Mouse (Mus musculus) hindbrain, embryonic 15.5 days (tissue): ENCODE measurements around the gene Gpx2. TPM values are rescaled to one million over a fixed set of nuclear protein-coding genes. Genes with fewer than 3 reads are reported as not detected.
"Not testable (repeated sequence)": the region's sequence is repeated elsewhere in the genome, so short reads cannot be mapped to it uniquely, and the experiment has no call there.

Experiments used
- ATAC-seq: fragments of 200-750 bp; cut with Nextera tagmentation; 2 replicates; pipeline ENCODE4 v1.8.0; 2017; ENCODE audit warnings: low read depth, moderate number of reproducible peaks, moderate TSS enrichment; ENCODE audit not compliant: low FRiP score
- H3K27ac ChIP-seq: fragments of 300-500 bp; sonication (generic); replicated peaks from 2 replicates; pipeline ENCODE4 v1.5.1; 2015; ENCODE audit warnings: mild to moderate bottlenecking, inconsistent platforms
- H3K27me3 ChIP-seq: fragments of 300-500 bp; sonication (generic); 2 replicates; pipeline ENCODE4 v1.6.1; 2015; ENCODE audit warnings: control low read depth, inconsistent platforms
- H3K36me3 ChIP-seq: fragments of 300-500 bp; sonication (generic); 2 replicates; pipeline ENCODE4 v1.6.1; 2015; ENCODE audit warnings: control low read depth, inconsistent platforms
- H3K4me1 ChIP-seq: fragments of 300-500 bp; sonication (generic); replicated peaks from 2 replicates; pipeline ENCODE4 v1.6.1; 2015; ENCODE audit warnings: control low read depth, inconsistent platforms
- H3K4me2 ChIP-seq: fragments of 300-500 bp; sonication (generic); 2 replicates; pipeline ENCODE4 v1.6.1; 2015; ENCODE audit warnings: moderate library complexity, mild to moderate bottlenecking, inconsistent platforms
- H3K4me3 ChIP-seq: fragments of 300-500 bp; sonication (generic); 2 replicates; pipeline ENCODE4 v1.5.1; 2015; ENCODE audit warnings: mild to moderate bottlenecking, inconsistent platforms
- H3K9ac ChIP-seq: fragments of 300-500 bp; sonication (generic); 2 replicates; pipeline ENCODE4 v1.6.1; 2015; ENCODE audit warnings: inconsistent platforms
- H3K9me3 ChIP-seq: fragments of 300-500 bp; sonication (generic); 2 replicates; pipeline ENCODE4 v1.6.1; 2016; ENCODE audit warnings: control low read depth, inconsistent platforms
- WGBS: fragments of 180-500 bp; shearing (Covaris S2); methylation state at CpG from one replicate; pipeline ENCODE4 v1.1.7; 2015; 5-methylcytosine and 5-hydroxymethylcytosine counted together
- polyA plus RNA-seq: library from polyadenylated mRNA; unstranded; fragments of >200 nt; fragmentation: Nextera tagmentation; extraction: Ambion mirVana; gene quantifications from 2 replicates; pipeline ENCODE4 v1.2.1, GENCODE M21; 2015

Gene Gpx2
- polyA plus RNA-seq, 1 experiment from 2014 or later, result not detected

DNA sequence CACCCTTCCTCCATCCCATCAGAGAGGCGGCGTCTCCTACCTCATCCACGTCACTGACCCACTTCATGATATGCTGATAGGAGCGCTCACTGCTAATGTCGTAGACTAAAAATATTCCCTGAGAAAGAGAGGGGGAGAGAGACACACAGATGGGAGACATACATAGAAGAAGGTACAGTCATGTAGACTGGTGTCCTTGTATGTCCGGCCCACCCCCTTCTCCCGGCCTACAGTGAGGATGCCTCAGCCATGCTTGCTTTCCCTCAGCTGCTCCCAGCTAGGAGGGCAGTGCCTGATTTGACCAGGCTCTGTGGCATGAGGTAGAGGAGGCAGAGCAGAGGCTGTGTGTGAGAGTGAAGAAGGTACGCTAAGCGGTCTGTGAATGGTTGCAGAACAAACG is 7.7 kb upstream of the Gpx2 start:
- Histone ChIP-seq H3K36me3 (peaks cover 13% of the 10 kb centered on the region; the same call in 1 of the 2 replicates), H3K9me3 (no peaks in the 10 kb centered on the region), H3K4me2 (no peak overlapping the region), H3K27me3 (no peaks in the 10 kb centered on the region), H3K9ac (no peak overlapping the region), H3K27ac (no peak overlapping the region), H3K4me1 (no peaks in the 10 kb centered on the region), H3K4me3 (no peak overlapping the region)
- ATAC-seq, result no peak
- 91% methylated on average over 10 of the region's 10 CpGs for WGBS

DNA sequence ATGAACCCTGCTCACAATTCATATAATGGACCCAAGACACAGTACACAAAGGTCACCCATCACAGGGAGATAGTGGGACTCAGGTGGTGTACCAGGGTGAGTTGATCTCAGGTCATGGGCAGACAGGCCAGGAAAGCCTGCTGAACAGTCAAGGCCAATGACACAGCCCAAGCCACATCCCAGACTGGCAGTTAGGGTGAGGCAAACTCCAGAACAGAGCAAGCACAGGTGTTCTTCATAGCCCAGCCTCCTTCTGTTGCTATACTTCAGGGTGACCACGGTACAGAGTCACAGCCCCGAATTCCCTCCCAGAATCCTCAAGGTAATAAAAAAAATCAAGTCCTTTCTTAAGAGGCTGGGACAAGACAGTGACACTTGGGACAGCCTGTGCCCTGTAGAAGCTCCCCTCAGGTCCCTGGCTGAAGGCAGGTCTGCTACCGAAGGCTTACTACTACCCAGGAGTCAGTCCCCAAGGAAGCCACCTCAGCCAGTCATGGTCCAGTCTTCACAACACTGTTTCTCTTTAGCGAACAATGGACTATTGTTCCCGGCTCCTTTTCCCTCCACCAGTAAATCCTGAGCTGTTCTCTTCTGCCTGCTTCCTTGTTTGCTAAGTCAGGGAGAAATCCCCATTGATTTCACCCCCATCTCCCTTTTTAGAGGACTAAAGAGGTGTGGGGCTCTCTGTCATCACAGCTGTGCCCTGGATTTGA is 2.8 kb upstream of the Gpx2 start:
- 62% methylated on average over 5 of the region's 5 CpGs for WGBS
- ATAC-seq, result no peak
- H3K4me2 ChIP-seq, result no peak overlapping the region
- H3K4me1 ChIP-seq, result no peaks in the 10 kb centered on the region
- H3K9me3 ChIP-seq, result no peaks in the 10 kb centered on the region
- H3K27ac ChIP-seq, result no peak overlapping the region
- H3K36me3 ChIP-seq, result peaks cover 13% of the 10 kb centered on the region; the same call in 1 of the 2 replicates
- H3K4me3 ChIP-seq, result no peak overlapping the region
- no peaks in the 10 kb centered on the region for H3K27me3 ChIP-seq
- no peak overlapping the region for H3K9ac ChIP-seq

DNA sequence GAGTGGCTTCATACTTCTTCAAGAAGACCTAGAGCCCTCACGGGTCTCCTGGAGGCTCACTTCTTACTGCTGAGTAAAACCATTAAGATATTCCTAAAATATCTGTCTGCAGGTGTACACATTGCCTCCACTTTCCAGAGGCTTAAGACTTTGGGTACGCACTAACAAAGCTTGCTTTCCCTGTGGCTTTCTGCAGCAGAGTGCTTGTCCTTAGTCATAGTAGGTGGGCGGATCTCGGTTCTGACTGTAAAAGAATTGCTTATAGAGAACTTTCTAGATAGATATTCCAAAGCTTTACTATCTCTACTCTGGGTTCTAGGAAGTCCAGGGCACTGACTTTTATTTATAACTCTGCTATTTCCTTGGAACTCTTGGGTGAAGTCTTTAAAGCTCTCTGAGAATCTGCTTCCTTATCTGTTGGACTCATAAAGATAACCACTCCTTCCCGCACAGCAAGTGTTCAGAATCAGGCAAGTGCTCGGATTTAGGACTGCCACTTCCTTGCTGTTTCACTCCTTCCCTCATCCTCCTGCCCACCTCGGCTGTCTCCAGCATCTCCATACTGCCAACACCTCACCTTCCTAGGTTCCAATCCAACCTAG is 1.7 kb upstream of the Gpx2 start:
- WGBS, result 92% methylated on average over 7 of the region's 7 CpGs
- ATAC-seq, result no peak
- H3K4me2 ChIP-seq, result no peak overlapping the region
- no peaks in the 10 kb centered on the region for H3K9me3 ChIP-seq
- no peaks in the 10 kb centered on the region for H3K27me3 ChIP-seq
- no peaks in the 10 kb centered on the region for H3K4me1 ChIP-seq
- peaks cover 13% of the 10 kb centered on the region; the same call in 1 of the 2 replicates for H3K36me3 ChIP-seq
- no peak overlapping the region for H3K4me3 ChIP-seq
- no peak overlapping the region for H3K9ac ChIP-seq
- H3K27ac ChIP-seq, result no peak overlapping the region

DNA sequence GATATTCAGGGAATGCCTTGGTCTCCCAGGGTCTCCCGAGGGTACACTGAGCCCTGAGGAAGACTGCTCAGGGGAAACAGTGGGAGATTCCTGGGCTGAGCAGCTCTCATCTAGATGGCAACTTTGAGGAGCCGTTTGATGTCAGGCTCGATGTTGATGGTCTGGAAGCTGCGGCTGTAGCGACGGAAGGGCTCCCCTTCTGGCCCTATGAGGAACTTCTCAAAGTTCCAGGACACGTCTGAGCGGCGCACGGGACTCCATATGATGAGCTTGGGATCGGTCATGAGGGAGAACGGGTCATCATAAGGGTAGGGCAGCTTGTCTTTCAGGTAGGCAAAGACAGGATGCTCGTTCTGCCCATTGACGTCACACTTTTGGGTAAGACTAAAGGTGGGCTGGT is 2.8 kb downstream of the Gpx2 start:
- H3K9ac ChIP-seq, H3K4me3 ChIP-seq, H3K36me3 ChIP-seq, H3K27ac ChIP-seq, H3K4me2 ChIP-seq, H3K9me3 ChIP-seq, H3K27me3 ChIP-seq, ATAC-seq, H3K4me1 ChIP-seq: not testable (repeated sequence)
- 51% methylated on average over 14 of the region's 14 CpGs for WGBS

DNA sequence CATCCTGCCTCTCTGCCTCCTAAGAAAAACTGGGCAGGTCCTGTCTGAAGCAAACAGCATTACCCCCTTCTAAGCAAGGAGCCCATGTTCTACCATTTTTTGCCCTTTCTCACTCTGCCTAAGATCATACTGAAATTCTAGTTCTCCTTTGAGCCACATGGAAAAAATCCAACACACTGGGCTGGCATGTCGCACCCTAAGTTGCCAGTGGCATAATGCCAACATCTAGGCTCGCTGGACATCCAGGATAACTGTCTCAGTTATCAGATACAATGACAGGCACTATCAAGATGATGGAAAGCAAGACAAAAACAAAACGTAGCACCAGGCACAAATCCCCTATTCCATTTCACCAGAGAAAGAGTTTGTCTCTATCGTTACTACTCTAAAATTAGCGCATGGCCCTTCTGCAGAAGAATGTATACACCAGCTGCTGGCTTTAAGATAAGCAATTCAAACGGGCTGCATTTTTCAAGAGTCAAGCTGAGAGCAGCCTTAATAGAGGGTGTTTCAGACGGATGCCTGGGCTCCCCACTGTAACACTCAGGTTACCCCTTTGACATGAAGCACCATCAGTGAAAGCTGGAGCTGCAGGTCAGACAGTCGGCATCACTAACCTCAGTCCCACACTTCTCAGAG is 4.8 kb downstream of the Gpx2 start:
- WGBS, result 49% methylated on average over 8 of the region's 8 CpGs
- Histone ChIP-seq H3K36me3 (no peaks in the 10 kb centered on the region), H3K9ac (no peak overlapping the region), H3K27me3 (no peaks in the 10 kb centered on the region), H3K4me2 (no peak overlapping the region), H3K4me3 (no peak overlapping the region), H3K9me3 (no peaks in the 10 kb centered on the region), H3K4me1 (0 out of 2 replicates have a peak, but pooled peaks cover 4% of the 10 kb centered on the region), H3K27ac (no peak overlapping the region)
- ATAC-seq, result no peak

DNA sequence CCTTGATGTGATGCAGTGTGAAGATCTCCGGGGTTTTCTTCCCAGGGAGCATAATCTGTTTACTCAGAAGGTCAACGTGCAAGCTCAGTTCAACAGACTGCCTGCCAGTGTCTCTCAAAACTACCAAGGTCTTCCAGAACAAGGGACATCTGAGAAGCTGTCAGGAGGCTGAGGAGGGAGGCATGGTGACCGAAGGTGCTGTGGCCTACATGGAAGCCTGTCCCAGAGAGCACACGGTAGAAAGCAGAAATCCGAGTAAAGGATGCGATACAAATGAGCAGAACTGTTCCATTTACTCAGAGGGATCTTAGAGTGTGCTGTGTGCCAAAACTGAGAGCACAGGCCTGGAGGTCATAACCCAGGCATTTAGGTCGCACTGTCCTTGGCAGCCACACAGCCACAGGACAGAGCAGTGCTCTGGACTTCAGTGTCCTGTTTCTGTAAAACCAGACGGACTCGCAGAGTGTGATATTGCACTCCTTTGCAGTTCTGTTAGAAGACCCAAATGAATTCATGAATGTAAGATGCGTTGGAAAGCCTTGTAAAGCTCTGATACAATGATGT is 11.2 kb downstream of the Gpx2 start:
- ATAC-seq, result no peak
- Histone ChIP-seq H3K36me3 (no peaks in the 10 kb centered on the region), H3K4me2 (no peak overlapping the region), H3K4me3 (no peak overlapping the region), H3K9ac (no peak overlapping the region), H3K4me1 (no peaks in the 10 kb centered on the region), H3K9me3 (no peaks in the 10 kb centered on the region), H3K27ac (no peak overlapping the region), H3K27me3 (no peaks in the 10 kb centered on the region)
- 69% methylated on average over 10 of the region's 10 CpGs for WGBS

DNA sequence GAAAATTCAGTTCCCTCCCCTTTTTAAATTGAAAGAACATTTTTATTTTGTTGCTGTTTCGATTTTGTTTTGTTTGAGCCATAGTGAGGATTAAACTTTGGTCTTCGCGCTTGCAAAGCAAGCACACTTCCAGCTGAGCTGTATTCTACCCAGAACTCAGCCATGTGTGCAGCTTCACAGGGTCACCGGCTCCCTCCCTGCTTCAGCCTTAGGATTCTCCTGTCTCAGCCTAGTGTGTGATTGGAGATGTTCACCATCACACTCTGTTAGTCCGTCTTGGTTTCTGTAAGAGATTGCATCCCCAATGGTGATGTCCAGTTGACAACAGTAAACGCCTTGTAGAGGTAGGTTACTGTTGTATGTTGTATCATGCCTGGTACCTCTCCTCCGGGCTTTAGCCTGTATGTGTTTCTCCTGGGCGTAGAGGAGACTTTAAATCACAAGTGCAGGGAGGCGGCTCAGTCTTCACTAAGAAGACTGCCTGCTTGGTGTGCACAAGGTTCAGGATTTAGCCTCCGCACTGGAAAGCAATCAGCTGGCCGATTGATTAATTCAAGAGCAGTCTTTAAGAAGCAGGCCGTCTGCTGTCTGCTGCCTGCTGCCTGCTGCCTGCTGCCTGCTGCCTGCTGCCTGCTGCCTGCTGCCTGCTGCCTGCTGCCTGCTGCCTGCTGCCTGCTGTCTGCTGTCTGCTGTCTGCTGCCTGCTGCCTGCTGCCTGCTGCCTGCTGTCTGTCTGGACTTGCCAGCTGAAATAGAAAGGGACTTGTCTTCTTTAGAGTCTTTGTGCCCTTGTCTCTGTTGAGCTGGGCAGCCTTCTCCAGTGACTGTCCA is 14.5 kb downstream of the Gpx2 start:
- no peaks in the 10 kb centered on the region for H3K27me3 ChIP-seq
- 65% methylated on average over 12 of the region's 12 CpGs for WGBS
- peak overlapping the region; percentile 39 for H3K27ac ChIP-seq
- no peaks in the 10 kb centered on the region for H3K4me1 ChIP-seq
- no peak overlapping the region for H3K4me3 ChIP-seq
- H3K4me2 ChIP-seq, result no peak overlapping the region
- no peak overlapping the region for H3K9ac ChIP-seq
- no peaks in the 10 kb centered on the region for H3K9me3 ChIP-seq
- ATAC-seq, result no peak
- H3K36me3 ChIP-seq, result no peaks in the 10 kb centered on the region

DNA sequence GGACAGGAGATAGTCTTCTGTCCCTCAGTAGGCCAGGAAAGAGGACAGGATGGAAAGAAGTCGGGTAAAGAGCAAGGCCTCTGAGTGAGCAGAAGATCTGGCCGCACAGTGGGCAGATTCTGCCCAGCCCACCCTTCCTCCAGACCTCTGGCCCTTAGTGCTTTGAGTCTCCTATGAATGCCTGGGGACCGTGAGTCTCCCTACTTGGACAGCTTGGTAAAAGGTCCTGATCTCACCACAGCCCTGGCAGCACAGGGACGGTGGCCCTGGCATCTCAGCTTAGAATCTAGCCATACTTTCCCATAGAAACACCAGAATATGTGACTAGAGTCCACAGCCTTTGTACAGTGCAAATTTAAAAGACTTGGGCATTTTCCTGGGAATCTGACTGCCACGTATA is 15.4 kb downstream of the Gpx2 start:
- Histone ChIP-seq H3K4me2 (no peak overlapping the region), H3K27me3 (no peaks in the 10 kb centered on the region), H3K4me3 (no peak overlapping the region), H3K9ac (no peak overlapping the region), H3K27ac (no peak overlapping the region), H3K36me3 (no peaks in the 10 kb centered on the region), H3K4me1 (no peaks in the 10 kb centered on the region), H3K9me3 (no peaks in the 10 kb centered on the region)
- 73% methylated on average over 5 of the region's 5 CpGs for WGBS
- ATAC-seq, result no peak

DNA sequence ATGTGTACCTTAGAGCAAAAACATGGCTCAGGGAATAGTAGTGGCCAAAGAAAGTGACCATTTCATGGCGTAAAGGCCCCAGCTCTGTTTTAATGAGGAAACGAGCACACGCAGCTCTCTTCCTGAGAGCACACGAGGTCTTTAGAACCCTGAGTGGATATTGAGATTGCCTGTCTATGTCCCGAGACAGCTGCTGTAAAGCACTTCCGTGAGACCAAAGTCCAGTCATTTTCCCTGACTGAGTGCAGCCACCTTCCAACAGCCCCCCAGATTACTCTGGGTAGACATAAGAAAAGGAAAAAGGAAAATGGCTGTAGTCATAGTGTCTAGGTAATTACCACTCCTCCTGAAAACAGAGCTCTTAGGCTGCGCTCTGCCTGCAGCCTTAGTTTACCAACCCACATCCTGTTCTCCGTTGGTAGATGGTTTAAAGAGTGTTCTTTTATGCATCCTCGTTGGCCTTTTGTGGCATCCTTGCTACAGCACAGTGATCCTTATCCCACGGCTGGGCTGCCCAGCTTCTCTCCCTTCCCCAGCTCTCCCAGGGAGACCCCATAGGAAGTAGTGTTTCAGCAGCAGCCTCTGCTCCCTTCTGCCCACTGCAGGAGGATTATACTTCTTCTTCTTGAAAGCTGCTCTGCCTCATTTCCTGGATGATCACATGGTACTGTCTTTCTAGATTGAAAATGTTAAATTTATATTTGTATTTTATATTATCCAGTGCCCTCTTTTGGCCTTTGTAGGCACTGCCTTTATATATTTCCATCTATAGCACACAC is 16.9 kb downstream of the Gpx2 start:
- H3K27ac ChIP-seq, result no peak overlapping the region
- no peak overlapping the region for H3K9ac ChIP-seq
- no peaks in the 10 kb centered on the region for H3K36me3 ChIP-seq
- no peaks in the 10 kb centered on the region for H3K9me3 ChIP-seq
- 85% methylated on average over 10 of the region's 10 CpGs for WGBS
- no peaks in the 10 kb centered on the region for H3K4me1 ChIP-seq
- H3K4me2 ChIP-seq, result no peak overlapping the region
- H3K4me3 ChIP-seq, result no peak overlapping the region
- no peak for ATAC-seq
- no peaks in the 10 kb centered on the region for H3K27me3 ChIP-seq

DNA sequence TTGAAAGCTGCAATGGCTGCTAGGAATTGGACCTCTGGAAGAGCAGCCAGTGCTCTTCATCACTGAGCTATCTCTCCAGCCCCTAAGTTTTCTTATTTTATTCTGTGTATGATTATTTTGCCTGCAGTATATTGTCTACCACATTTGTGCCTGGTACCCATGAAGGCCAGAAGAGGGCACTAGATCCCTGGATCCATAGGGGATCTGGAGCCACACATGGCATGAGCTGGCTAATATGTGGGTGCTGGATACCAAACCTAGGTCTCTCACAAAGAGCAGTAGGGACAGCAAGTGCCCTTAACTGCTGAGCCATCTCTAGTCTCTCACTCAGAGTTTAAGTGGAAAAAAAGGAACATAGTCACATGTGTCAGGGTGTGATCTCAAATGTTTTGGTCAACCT is 17.5 kb downstream of the Gpx2 start:
- Histone ChIP-seq H3K9ac (no peak overlapping the region), H3K4me2 (no peak overlapping the region), H3K4me3 (no peak overlapping the region), H3K27ac (no peak overlapping the region), H3K36me3 (no peaks in the 10 kb centered on the region), H3K9me3 (no peaks in the 10 kb centered on the region), H3K4me1 (no peaks in the 10 kb centered on the region), H3K27me3 (no peaks in the 10 kb centered on the region)
- ATAC-seq, result no peak

DNA sequence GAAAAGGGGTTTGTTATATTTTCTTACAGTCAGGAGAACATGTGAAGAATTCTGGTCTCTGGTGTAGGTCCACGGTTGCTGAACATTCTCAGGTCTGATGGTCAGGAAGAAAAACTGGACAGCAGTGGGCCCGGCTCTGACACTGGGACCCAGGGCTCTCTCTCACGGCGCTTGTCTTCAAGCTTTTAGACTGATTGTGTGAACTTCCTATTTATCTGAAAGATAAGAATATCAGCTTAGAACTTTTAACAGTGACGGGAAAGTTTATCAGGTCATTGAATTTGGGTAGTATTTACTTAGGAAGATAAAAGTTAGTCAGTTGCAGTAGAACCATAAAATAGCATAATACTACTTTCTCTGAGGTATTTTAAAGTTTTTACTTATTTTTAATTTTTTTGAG is 18.5 kb downstream of the Gpx2 start:
- Histone ChIP-seq H3K9ac (no peak overlapping the region), H3K4me3 (no peak overlapping the region), H3K36me3 (no peaks in the 10 kb centered on the region), H3K9me3 (no peaks in the 10 kb centered on the region), H3K4me1 (no peaks in the 10 kb centered on the region), H3K4me2 (no peak overlapping the region), H3K27ac (no peak overlapping the region), H3K27me3 (no peaks in the 10 kb centered on the region)
- WGBS, result 94% methylated on average over 5 of the region's 5 CpGs
- ATAC-seq, result no peak
